Mouse (Mus musculus): Measurements from ENCODE around the gene Chrdl2.

DNA sequence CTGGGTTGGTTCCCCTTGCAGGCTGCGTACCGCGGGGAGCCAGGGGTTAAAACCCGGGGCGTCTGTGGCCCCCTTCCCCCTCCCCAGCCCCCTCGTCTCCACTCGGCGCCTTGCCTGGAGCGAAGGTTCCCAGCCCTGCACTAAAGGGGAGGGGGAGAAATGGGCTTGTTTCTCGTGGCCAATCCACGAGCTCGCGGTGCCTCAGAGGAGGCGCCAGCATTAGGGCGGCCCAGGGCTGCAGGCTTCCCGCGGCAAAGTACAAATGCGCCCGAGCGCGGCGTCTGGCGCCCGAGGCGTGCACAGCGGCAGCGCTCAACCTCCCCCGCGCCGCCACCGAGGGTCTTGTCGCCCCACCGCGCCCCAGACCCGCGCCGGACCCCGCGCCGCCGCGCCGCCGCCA, at the start of gene Chrdl2:
- TF ChIP-seq CTCF (IDR thresholded peaks at IDR 0.05; ENCODE audit: low read depth, low read length) (no peak), POLR2A (IDR thresholded peaks at IDR 0.05; ENCODE audit: borderline replicate concordance, low read depth, low read length) (no peak)

Measured in bone marrow macrophage, adult 2 months (primary cell).